Mouse (Mus musculus) neural tube, embryonic 12.5 days (tissue): ENCODE measurements around the gene Cnnm2. TPM values are rescaled to one million over a fixed set of nuclear protein-coding genes. Genes with fewer than 3 reads are reported as not detected.

Experiments
- ATAC-seq: fragments of 200-750 bp; cut with Nextera tagmentation; 2 replicates; pipeline ENCODE4 v1.8.0; 2017; ENCODE audit warnings: low read depth, mild to moderate bottlenecking, moderate TSS enrichment, moderate library complexity; ENCODE audit not compliant: low FRiP score
- H3K27ac ChIP-seq: fragments of 300-500 bp; sonication (generic); 2 replicates; pipeline ENCODE4 v1.5.1; 2016
- H3K27me3 ChIP-seq: fragments of 300-500 bp; sonication (generic); replicated peaks from 2 replicates; pipeline ENCODE4 v1.6.1; 2016; ENCODE audit warnings: mild to moderate bottlenecking
- H3K36me3 ChIP-seq: fragments of 300-500 bp; sonication (generic); 2 replicates; pipeline ENCODE4 v1.6.1; 2016; ENCODE audit warnings: mild to moderate bottlenecking
- H3K4me1 ChIP-seq: fragments of 300-500 bp; sonication (generic); 2 replicates; pipeline ENCODE4 v1.6.1; 2016
- H3K4me2 ChIP-seq: fragments of 300-500 bp; sonication (generic); replicated peaks from 2 replicates; pipeline ENCODE4 v1.6.1; 2016; ENCODE audit warnings: mild to moderate bottlenecking
- H3K4me3 ChIP-seq: fragments of 300-500 bp; sonication (generic); 2 replicates; pipeline ENCODE4 v1.5.1; 2016
- H3K9ac ChIP-seq: fragments of 300-500 bp; sonication (generic); 2 replicates; pipeline ENCODE4 v1.6.1; 2016; ENCODE audit warnings: mild to moderate bottlenecking
- H3K9me3 ChIP-seq: fragments of 300-500 bp; sonication (generic); 2 replicates; pipeline ENCODE4 v1.6.1; 2016; ENCODE audit warnings: mild to moderate bottlenecking
- WGBS: fragments of 180-500 bp; shearing (Covaris S2); methylation state at CpG from one replicate; pipeline ENCODE4 v1.1.7; 2016; 5-methylcytosine and 5-hydroxymethylcytosine counted together
- polyA plus RNA-seq: library from polyadenylated mRNA; unstranded; fragments of >200 nt; fragmentation: Nextera tagmentation; extraction: Ambion mirVana; gene quantifications from 2 replicates; pipeline ENCODE4 v1.2.1, GENCODE M21; 2016

The Cnnm2 gene
- polyA plus RNA-seq, 1 experiment from 2014 or later, result 8.4 TPM

DNA sequence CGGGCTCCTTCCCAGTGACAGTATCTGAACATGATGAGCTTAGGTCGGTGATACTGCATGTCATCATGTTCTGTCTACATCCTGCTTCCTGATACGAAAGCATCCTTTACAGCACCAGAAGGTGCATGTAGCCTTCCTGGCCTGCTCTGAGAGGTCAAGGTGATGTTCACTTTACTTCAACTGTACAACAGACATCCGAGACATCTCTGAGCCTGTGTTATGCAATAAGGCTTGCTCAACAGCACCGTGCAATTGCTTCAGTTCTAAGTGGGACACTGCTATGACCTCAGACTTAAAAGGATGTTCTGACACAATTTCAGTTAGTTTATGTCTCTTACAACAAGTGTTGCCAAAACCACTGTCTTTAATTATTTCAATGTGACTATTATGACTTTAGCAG lies 139.9 kb downstream of the Cnnm2 start:
- H3K4me3 ChIP-seq, result no peak overlapping the region
- ATAC-seq, result no peak
- H3K36me3 ChIP-seq, result peaks cover 19% of the 10 kb centered on the region
- H3K4me2 ChIP-seq, result no peak overlapping the region
- no peak overlapping the region for H3K27ac ChIP-seq
- no peaks in the 10 kb centered on the region for H3K27me3 ChIP-seq
- H3K4me1 ChIP-seq, result no peaks in the 10 kb centered on the region
- WGBS, result 95% methylated on average over 5 of the region's 5 CpGs
- no peak overlapping the region for H3K9ac ChIP-seq
- H3K9me3 ChIP-seq, result 0 out of 2 replicates have a peak, but pooled peaks cover 3% of the 10 kb centered on the region

DNA sequence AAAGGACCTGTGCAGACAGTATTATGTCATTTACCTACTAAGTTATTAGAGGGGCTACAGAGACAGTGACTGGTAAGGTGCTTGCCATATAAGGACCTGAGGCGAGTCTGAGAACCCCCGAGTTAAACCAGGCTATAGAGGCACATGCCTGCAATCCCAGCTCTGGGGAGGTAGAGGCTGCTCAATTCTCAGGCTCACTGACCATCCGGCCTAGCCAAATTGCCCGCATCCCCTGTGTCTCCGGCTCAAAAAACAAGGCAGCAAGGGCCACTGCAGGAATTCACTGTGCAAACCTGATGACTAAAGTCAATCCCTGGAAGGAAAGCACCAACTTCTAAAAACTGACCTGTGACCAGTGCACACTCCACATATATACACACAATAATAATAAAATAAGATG lies 142.0 kb downstream of the Cnnm2 start:
- Histone ChIP-seq H3K9ac (no peak overlapping the region), H3K27me3 (no peaks in the 10 kb centered on the region), H3K9me3 (no peaks in the 10 kb centered on the region), H3K4me2 (no peak overlapping the region), H3K36me3 (peaks cover 2% of the 10 kb centered on the region; the same call in 1 of the 2 replicates), H3K4me3 (no peak overlapping the region), H3K27ac (no peak overlapping the region), H3K4me1 (no peaks in the 10 kb centered on the region)
- no peak for ATAC-seq
- WGBS, result 94% methylated on average over 5 of the region's 5 CpGs

DNA sequence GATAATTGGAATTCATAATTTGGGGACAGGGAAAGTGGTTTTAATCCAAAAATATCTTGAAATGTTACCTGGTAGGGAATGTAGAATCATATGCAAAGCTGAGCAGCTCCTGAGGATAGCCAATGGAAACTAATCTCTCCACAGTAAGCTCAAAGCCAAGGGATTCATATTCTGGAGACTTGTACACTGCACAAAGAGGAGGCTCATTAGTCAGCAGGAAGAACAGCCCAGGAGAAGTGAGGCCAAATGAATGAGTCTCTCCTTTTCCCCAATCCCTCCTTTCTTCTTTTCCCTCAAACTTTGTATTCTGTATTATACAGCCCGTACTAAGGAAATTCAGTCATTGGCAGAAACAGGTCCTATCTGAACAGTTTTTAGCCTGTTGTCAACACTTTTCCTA lies 143.5 kb downstream of the Cnnm2 start:
- Histone ChIP-seq H3K27ac (no peak overlapping the region), H3K9me3 (no peaks in the 10 kb centered on the region), H3K9ac (no peak overlapping the region), H3K4me1 (no peaks in the 10 kb centered on the region), H3K4me2 (no peak overlapping the region), H3K36me3 (no peaks in the 10 kb centered on the region), H3K4me3 (no peak overlapping the region), H3K27me3 (no peaks in the 10 kb centered on the region)
- no peak for ATAC-seq
- 97% methylated on average over 1 of the region's 1 CpGs for WGBS

DNA sequence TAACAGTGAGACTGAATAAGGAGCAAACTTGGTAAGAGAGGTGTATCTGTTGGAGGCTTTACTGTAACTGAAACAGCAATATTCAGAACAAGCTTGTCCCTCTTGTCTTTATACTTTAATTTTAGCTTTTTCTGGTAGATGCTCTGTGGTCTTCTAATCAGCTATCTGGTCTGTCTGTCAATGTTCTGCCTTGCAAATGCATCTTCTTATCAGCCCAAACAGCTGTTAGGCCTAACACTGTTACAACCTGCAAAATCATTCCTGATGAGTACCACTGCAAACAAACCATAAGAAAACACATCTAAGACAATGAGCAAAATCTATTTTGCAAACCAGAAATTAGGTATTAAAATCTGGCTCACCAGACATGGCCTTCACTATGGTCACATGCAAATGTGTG lies 144.0 kb downstream of the Cnnm2 start:
- H3K4me1 ChIP-seq, result no peaks in the 10 kb centered on the region
- ATAC-seq, result no peak
- H3K9me3 ChIP-seq, result no peaks in the 10 kb centered on the region
- H3K36me3 ChIP-seq, result no peaks in the 10 kb centered on the region
- H3K9ac ChIP-seq, result no peak overlapping the region
- no peak overlapping the region for H3K4me2 ChIP-seq
- H3K27me3 ChIP-seq, result no peaks in the 10 kb centered on the region
- H3K4me3 ChIP-seq, result no peak overlapping the region
- no peak overlapping the region for H3K27ac ChIP-seq

DNA sequence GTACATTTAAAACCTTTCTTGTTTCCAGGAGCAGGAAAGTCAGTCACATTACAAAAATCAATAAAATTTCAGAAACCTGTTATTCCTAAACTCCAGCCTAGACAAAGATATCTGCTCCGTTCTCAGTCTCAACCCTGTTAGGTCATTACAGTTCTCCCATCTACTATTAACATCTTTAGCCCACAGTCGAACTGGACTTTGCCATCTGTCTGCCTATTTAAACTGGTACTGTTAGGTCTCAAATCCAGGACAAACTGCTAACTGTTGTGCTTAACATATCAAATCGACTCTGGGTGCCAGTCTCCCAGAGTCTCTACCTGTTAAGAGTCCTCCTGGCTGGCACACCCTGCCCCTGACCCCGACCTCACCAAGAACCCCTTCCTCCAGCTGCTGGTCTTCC lies 144.6 kb downstream of the Cnnm2 start:
- H3K4me3 ChIP-seq, result no peak overlapping the region
- no peak overlapping the region for H3K4me2 ChIP-seq
- H3K9ac ChIP-seq, result no peak overlapping the region
- no peak overlapping the region for H3K27ac ChIP-seq
- H3K4me1 ChIP-seq, result no peaks in the 10 kb centered on the region
- H3K27me3 ChIP-seq, result no peaks in the 10 kb centered on the region
- WGBS, result 89% methylated on average over 4 of the region's 4 CpGs
- no peaks in the 10 kb centered on the region for H3K36me3 ChIP-seq
- ATAC-seq, result no peak
- no peaks in the 10 kb centered on the region for H3K9me3 ChIP-seq

DNA sequence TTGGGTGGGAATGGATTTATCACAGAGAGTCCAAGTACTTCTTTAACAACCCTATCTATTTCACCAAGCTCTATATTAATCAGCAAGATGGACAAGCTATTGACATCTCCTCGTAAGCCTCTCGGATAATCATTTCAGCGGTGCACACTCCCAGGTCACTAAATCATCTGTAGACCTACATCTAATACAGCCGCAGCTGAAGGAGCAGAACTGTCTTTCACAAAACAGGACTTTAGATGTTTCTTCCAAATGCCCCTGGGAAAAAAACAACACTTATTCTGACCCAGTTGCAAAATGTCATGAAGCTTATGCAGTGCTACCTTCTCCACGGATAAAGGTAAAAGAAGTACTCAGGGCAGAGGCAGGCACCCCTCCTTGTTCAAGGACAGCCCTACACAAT lies 146.8 kb downstream of the Cnnm2 start:
- Histone ChIP-seq H3K9me3 (no peaks in the 10 kb centered on the region), H3K27ac (no peak overlapping the region), H3K9ac (no peak overlapping the region), H3K4me1 (no peaks in the 10 kb centered on the region), H3K4me2 (no peak overlapping the region), H3K27me3 (no peaks in the 10 kb centered on the region), H3K36me3 (no peaks in the 10 kb centered on the region), H3K4me3 (no peak overlapping the region)
- WGBS, result 82% methylated on average over 5 of the region's 5 CpGs
- ATAC-seq, result no peak

DNA sequence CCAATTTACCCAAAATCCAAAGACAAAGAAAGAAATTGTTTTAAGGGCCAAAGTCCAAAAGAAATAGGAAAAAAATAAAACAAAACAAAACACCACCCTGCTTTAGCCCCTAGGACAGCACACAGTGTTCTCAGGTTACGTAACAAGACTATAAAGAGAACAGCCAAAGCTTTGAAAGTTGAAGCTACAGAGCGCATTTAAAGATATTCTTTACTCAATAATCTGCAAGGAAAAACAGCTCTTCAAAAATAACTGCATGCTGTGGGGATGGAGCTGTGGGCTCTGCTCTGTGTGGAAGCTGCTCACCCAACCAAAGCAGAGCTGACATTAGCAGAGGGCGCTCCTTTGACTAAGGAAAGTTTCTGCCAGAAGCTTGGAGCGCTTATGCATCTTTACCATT lies 147.6 kb downstream of the Cnnm2 start:
- WGBS, result 68% methylated on average over 4 of the region's 4 CpGs

DNA sequence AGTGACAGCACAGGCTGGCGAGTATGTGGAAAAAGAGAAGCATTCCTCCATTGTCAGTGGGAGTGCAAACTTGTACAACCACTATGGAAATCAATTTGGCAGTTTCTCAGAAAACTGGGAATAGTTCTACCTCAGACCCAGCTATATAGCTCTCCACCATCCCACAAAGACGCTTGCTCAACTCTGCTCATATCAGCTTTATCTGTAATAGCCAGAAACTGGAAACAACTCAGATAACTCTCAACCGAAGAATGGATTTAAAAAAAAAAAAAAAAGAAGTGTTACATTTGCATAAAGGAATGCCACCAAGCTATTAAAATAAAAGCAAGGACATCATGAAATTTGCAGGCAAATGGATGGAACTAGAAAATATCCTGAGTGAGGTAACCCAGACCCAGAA lies 150.1 kb downstream of the Cnnm2 start:
- Histone ChIP-seq H3K36me3 (no peaks in the 10 kb centered on the region), H3K4me1 (no peaks in the 10 kb centered on the region), H3K9ac (no peak overlapping the region), H3K9me3 (no peaks in the 10 kb centered on the region), H3K27me3 (no peaks in the 10 kb centered on the region), H3K4me2 (no peak overlapping the region), H3K27ac (no peak overlapping the region), H3K4me3 (no peak overlapping the region)
- 91% methylated on average over 3 of the region's 3 CpGs for WGBS
- ATAC-seq, result no peak

More for the DNA sequence above, 147.6 kb downstream of the Cnnm2 start:
- no peaks in the 10 kb centered on the region for H3K4me1 ChIP-seq
- H3K4me3 ChIP-seq, result no peak overlapping the region
- no peak for ATAC-seq
- no peaks in the 10 kb centered on the region for H3K27me3 ChIP-seq
- no peak overlapping the region for H3K4me2 ChIP-seq
- H3K27ac ChIP-seq, result no peak overlapping the region
- no peaks in the 10 kb centered on the region for H3K9me3 ChIP-seq
- H3K36me3 ChIP-seq, result no peaks in the 10 kb centered on the region
- no peak overlapping the region for H3K9ac ChIP-seq

DNA sequence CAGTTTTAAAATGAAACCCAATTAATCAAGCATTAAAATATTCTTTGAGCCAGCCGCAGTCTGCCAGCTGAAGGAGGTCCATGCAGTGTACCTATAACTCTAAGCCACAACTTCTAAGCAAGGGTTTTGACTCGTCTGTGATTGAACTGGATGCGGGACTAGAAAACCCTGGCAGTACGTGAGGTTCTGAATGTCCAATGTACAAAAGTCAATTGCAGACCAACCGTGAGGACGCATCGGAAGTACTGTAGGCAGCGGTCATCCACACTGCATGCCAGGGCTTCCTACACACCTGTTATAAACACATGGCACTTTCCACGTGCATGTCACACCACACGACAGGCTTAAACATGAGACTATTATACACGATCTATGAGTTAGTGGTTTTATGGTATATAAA lies 152.2 kb downstream of the Cnnm2 start:
- Histone ChIP-seq H3K4me1 (no peaks in the 10 kb centered on the region), H3K4me2 (no peak overlapping the region), H3K27ac (no peak overlapping the region), H3K9me3 (no peaks in the 10 kb centered on the region), H3K9ac (no peak overlapping the region), H3K36me3 (no peaks in the 10 kb centered on the region), H3K4me3 (no peak overlapping the region), H3K27me3 (no peaks in the 10 kb centered on the region)
- ATAC-seq, result no peak
- 94% methylated on average over 11 of the region's 11 CpGs for WGBS

DNA sequence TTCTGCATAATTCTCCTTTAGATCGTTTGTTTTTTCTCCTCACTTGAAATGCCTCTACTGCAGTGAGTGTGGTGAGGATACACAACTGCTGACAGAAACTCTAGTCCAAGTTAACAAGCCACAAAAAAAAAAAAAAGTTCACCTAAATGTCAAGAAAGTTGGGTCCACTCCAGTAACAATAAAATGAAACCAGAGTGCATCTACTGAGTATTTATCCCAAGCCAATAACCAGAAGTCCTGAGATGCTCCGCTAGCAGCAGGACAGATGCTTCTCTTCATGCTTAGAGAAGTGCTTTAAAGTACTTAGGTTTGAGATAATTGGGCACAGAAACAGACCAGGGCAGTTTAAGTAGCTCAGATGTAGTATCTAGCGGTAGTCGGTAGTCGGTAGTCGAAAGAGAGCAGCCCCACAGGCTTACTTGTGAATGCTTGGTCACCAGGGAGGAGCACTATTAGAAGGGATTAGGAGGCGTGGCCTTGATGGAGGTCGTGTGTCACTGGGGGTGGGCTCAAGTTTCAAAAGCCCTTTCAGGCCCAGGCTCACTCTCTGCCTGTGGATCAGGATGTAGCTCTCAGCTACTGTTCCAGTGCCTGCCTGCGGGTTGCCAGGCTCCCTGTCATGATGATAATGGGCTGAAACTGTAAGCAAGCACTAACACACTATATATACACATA lies 154.1 kb downstream of the Cnnm2 start:
- ATAC-seq, result no peak
- H3K4me1 ChIP-seq, result no peaks in the 10 kb centered on the region
- H3K27ac ChIP-seq, result no peak overlapping the region
- no peak overlapping the region for H3K9ac ChIP-seq
- no peak overlapping the region for H3K4me3 ChIP-seq
- no peaks in the 10 kb centered on the region for H3K9me3 ChIP-seq
- no peaks in the 10 kb centered on the region for H3K27me3 ChIP-seq
- no peaks in the 10 kb centered on the region for H3K36me3 ChIP-seq
- no peak overlapping the region for H3K4me2 ChIP-seq
- WGBS, result 81% methylated on average over 9 of the region's 9 CpGs

DNA sequence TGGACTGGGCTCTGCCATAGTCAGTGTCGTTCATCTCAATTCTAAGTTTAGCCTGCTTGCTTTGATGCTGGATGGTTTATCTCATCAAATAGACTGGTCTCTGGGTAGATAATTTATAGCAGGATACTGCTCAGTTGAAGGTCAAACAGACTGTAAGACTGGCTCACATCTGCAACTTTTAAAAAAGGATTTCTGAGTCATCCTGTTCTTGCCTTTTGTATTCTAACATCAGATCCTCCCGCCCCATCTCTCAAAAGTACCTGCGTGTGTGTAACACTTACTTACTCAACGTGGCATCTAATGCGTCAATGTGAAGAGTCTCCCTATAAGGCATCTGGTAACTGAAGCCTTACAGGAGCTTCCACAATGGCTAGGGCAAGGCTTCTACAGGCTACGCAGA lies 159.2 kb downstream of the Cnnm2 start:
- H3K9me3 ChIP-seq, result no peaks in the 10 kb centered on the region
- H3K9ac ChIP-seq, result no peak overlapping the region
- no peak overlapping the region for H3K4me3 ChIP-seq
- no peaks in the 10 kb centered on the region for H3K4me1 ChIP-seq
- WGBS, result 93% methylated on average over 6 of the region's 6 CpGs
- no peaks in the 10 kb centered on the region; the same call in 1 of the 2 replicates for H3K36me3 ChIP-seq
- H3K27me3 ChIP-seq, result no peaks in the 10 kb centered on the region
- H3K27ac ChIP-seq, result no peak overlapping the region
- no peak overlapping the region for H3K4me2 ChIP-seq
- no peak for ATAC-seq

DNA sequence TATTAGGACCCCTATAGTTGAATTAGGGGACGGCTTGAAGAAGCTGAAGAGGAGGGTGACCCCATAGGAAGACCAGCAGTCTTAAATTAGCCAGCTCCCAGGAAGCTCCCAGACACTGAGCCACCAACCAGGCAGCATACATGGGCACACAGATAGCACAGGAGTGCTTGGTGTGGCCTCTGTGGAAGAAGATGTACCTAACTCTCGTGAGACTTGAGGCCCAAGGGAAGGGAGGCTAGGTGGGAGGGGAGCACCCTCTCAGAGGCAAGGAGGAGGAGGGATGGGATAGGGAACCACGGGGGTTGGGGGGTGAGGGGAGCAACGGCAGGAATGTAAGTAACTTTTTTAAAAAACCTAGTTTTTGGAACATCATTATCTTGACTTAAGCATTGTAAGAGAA lies 165.0 kb downstream of the Cnnm2 start:
- ATAC-seq, result no peak
- Histone ChIP-seq H3K4me1 (no peaks in the 10 kb centered on the region), H3K4me3 (no peak overlapping the region)

DNA sequence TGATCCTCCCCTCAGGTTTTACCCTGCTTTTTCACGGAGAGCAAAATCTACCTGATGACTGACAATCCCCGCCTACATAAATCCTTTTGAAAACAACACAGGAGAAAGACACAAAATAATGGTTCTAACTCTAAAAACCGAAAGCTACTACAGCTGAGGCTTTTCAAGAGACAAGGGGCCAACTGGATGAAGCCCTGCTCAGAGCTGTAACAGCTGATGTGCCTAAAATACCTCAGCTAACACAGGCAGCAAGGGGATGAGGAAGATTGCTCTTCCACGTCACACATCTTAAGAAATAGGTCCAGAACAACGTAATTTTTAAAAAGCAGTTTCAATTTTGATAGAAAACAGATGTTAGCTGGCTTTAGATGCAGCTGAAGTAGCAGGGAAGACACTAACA lies 165.6 kb downstream of the Cnnm2 start:
- no peaks in the 10 kb centered on the region for H3K9me3 ChIP-seq
- H3K4me2 ChIP-seq, result no peak overlapping the region
- no peak overlapping the region for H3K27ac ChIP-seq
- no peak overlapping the region for H3K9ac ChIP-seq
- 73% methylated on average over 5 of the region's 5 CpGs for WGBS
- no peak overlapping the region for H3K4me3 ChIP-seq
- H3K4me1 ChIP-seq, result no peaks in the 10 kb centered on the region
- no peaks in the 10 kb centered on the region; the same call in 1 of the 2 replicates for H3K36me3 ChIP-seq
- H3K27me3 ChIP-seq, result no peaks in the 10 kb centered on the region
- ATAC-seq, result no peak

More for the DNA sequence above, 165.0 kb downstream of the Cnnm2 start:
- Histone ChIP-seq H3K9ac (no peak overlapping the region), H3K9me3 (no peaks in the 10 kb centered on the region), H3K4me2 (no peak overlapping the region), H3K36me3 (no peaks in the 10 kb centered on the region; the same call in 1 of the 2 replicates), H3K27ac (no peak overlapping the region), H3K27me3 (no peaks in the 10 kb centered on the region)
- 63% methylated on average over 4 of the region's 4 CpGs for WGBS
